Mouse (Mus musculus) testis, adult 10 weeks (tissue): ENCODE data around the gene Erbb2. TPM values are rescaled to one million over a fixed set of nuclear protein-coding genes. Genes with fewer than 3 reads are reported as not detected.

ENCODE experiments used
- polyA plus RNA-seq: library from polyadenylated mRNA; stranded (reverse); fragments of 350-450 nt; fragmentation: Illumina TruSeq; extraction: RNeasy Lipid Tissue Mini Kit (QIAGEN cat#74804); gene quantifications from one replicate; pipeline ENCODE4 v1.2.3, GENCODE M21; 2014; ENCODE audit warnings: low read depth, low replicate concordance

Erbb2 gene
- polyA plus RNA-seq: 0.07 TPM

GRCm38 (mm10) chr11:98412273-98412796 lies at the start of gene Erbb2:
Erbb2 (plus strand) TSS chr11:98412470.

GRCm38 (mm10) chr11:98383261-98384030 lies 28.8 kb upstream of the Erbb2 start, which contains the start of gene Tcap:
Tcap (plus strand) TSS chr11:98383811.

GRCm38 (mm10) chr11:98385638-98386585 lies 26.4 kb upstream of the Erbb2 start, which contains the start of gene Pnmt:
Pnmt (plus strand) TSS chr11:98386450.

GRCm38 (mm10) chr11:98400161-98400726 lies 12.0 kb upstream of the Erbb2 start, which contains the start of gene Pgap3:
Pgap3 (minus strand) TSS chr11:98400490.

GRCm38 (mm10) chr11:98438331-98439158 lies 26.3 kb downstream of the Erbb2 start, which contains the start of gene Mien1:
Mien1 (minus strand) TSS chr11:98438991.

GRCm38 (mm10) chr11:98446213-98446561 lies 33.9 kb downstream of the Erbb2 start, which contains the start of gene Grb7:
Grb7 (plus strand) TSS chr11:98446394.

Other genes starting within 250 kb of the Erbb2 start
- gene Med1, start 219.2 kb upstream of the Erbb2 start, polyA plus RNA-seq: 134 TPM
- gene Cdk12, start 209.4 kb upstream of the Erbb2 start, polyA plus RNA-seq: 39.0 TPM
- not detected for gene Neurod2, start 82.8 kb upstream of the Erbb2 start, polyA plus RNA-seq
- gene Ppp1r1b, start 64.1 kb upstream of the Erbb2 start, polyA plus RNA-seq: 0.18 TPM
- gene Stard3, start 54.1 kb upstream of the Erbb2 start, polyA plus RNA-seq: 0.36 TPM
- not detected for gene Tcap, start 28.7 kb upstream of the Erbb2 start, polyA plus RNA-seq
- gene Pnmt, start 26.0 kb upstream of the Erbb2 start, polyA plus RNA-seq: not detected
- gene Pgap3, start 12.0 kb upstream of the Erbb2 start, polyA plus RNA-seq: 0.20 TPM
- gene Mien1, start 26.5 kb downstream of the Erbb2 start, polyA plus RNA-seq: 40.6 TPM
- 0.24 TPM for gene Grb7, start 33.9 kb downstream of the Erbb2 start, polyA plus RNA-seq
- gene Ikzf3, start 133.6 kb downstream of the Erbb2 start, polyA plus RNA-seq: 0.18 TPM
- 608 TPM for gene Zpbp2, start 138.6 kb downstream of the Erbb2 start, polyA plus RNA-seq
- gene Ormdl3, start 174.9 kb downstream of the Erbb2 start, polyA plus RNA-seq: 10.1 TPM
- gene Lrrc3c, start 185.8 kb downstream of the Erbb2 start, polyA plus RNA-seq: not detected
- 0.56 TPM for gene Gm12355, start 213.2 kb downstream of the Erbb2 start, polyA plus RNA-seq
- not detected for gene Gsdma3, start 213.9 kb downstream of the Erbb2 start, polyA plus RNA-seq
- not detected for gene Gsdma2, start 234.3 kb downstream of the Erbb2 start, polyA plus RNA-seq